Mouse (Mus musculus): ENCODE results near the gene C130050O18Rik. TPM values are rescaled to one million over a fixed set of nuclear protein-coding genes. Genes with fewer than 3 reads are reported as not detected.

C130050O18Rik gene
- polyA plus RNA-seq, 1 experiment from 2014 or later, result 0.27 TPM

DNA sequence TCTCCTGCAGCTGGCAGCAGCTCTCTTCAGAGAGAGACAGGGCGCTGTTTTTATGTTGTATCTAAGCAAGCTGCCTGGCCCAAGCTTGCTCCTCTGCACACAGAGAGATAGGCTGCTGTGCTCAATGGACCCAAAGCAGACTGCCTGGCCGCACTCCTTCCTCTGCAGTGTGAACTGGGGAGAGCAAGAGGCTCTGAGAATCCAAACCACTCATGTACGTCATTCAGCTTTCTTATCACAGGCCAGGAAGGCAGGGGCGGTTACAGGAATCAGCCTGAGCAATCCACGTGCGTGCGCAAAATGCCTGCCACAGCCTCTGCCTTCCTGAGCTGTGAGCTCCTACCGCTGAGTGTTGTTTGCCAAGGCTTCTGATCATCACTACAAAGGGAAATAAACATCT lies 22.3 kb upstream of the C130050O18Rik start:
- H3K36me3 ChIP-seq (replicated peaks; ENCODE audit: control insufficient read depth, insufficient read depth, low read depth, low read length), result no peaks in the 10 kb centered on the region
- WGBS, result 85% methylated on average over 8 of the region's 8 CpGs
- DNase-seq (ENCODE audit: low spot score) (no peak), ATAC-seq (replicated peaks; ENCODE audit: insufficient number of reproducible peaks, low FRiP score, low TSS enrichment, low read depth) (no peak)
- no peak overlapping the region for H3K4me3 ChIP-seq (ENCODE audit: low read depth, low read length)
- H3K4me1 ChIP-seq (ENCODE audit: control insufficient read depth, insufficient read depth, low read length), result peaks cover 4% of the 10 kb centered on the region
- H3K27me3 ChIP-seq (ENCODE audit: control insufficient read depth, insufficient read depth, low read length), result no peaks in the 10 kb centered on the region
- peak overlapping the region; percentile 28; the same call in 1 of the 2 replicates for H3K9ac ChIP-seq (replicated peaks; ENCODE audit: low read length)
- no peaks in the 10 kb centered on the region for H3K9me3 ChIP-seq (replicated peaks; ENCODE audit: control insufficient read depth, low read length)
- peak overlapping the region; percentile 13; the same call in 1 of the 2 replicates for H3K4me2 ChIP-seq (ENCODE audit: low read depth, low read length)
- H3K27ac ChIP-seq (replicated peaks; ENCODE audit: low read depth, low read length), result no peak overlapping the region; the same call in 1 of the 2 replicates

- Histone ChIP-seq H3K4me2 (ENCODE audit: low read depth, low read length) (no peak overlapping the region), H3K9ac (replicated peaks; ENCODE audit: low read length) (no peak overlapping the region), H3K4me3 (ENCODE audit: low read depth, low read length) (no peak overlapping the region), H3K27me3 (ENCODE audit: control insufficient read depth, insufficient read depth, low read length) (no peaks in the 10 kb centered on the region), H3K9me3 (replicated peaks; ENCODE audit: control insufficient read depth, low read length) (no peaks in the 10 kb centered on the region), H3K36me3 (replicated peaks; ENCODE audit: control insufficient read depth, insufficient read depth, low read depth, low read length) (no peaks in the 10 kb centered on the region), H3K4me1 (ENCODE audit: control insufficient read depth, insufficient read depth, low read length) (peaks cover 3% of the 10 kb centered on the region; the same call in 1 of the 2 replicates), H3K27ac (replicated peaks; ENCODE audit: low read depth, low read length) (no peak overlapping the region; the same call in 1 of the 2 replicates)
- ATAC-seq (replicated peaks; ENCODE audit: insufficient number of reproducible peaks, low FRiP score, low TSS enrichment, low read depth), result no peak
- WGBS, result 84% methylated on average over 9 of the region's 9 CpGs
- DNase-seq (ENCODE audit: low spot score), result no peak
Measured at GRCm38 (mm10) chr5:139383234-139383633, 21.8 kb upstream of the C130050O18Rik start.

GRCm38 (mm10) chr5:139384531-139384930 lies 20.5 kb upstream of the C130050O18Rik start:
- peaks cover 3% of the 10 kb centered on the region; the same call in 1 of the 2 replicates for H3K4me1 ChIP-seq (ENCODE audit: control insufficient read depth, insufficient read depth, low read length)
- DNase-seq (ENCODE audit: low spot score), result no peak
- H3K9ac ChIP-seq (replicated peaks; ENCODE audit: low read length), result no peak overlapping the region

DNA sequence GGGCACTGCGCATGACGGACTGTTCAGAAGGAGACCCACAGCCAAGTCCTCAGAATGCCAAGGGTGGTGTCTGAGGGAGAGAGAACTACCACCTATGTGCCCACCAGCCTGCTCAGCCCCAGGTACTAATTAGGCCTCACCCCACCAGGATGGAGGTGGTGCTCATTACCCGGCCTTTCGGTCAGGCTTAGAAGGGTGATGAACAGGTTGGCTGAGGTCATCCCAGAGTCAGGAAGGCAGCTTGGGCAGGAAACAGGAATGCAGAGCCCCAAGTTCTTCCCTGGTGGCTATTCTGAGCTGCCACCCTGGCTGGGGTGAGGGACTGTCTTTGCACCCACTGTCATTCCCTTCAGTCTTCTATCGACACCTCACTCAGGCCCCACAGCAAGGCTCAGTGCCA lies 19.0 kb upstream of the C130050O18Rik start:
- peaks cover 3% of the 10 kb centered on the region; the same call in 1 of the 2 replicates for H3K4me1 ChIP-seq (ENCODE audit: control insufficient read depth, insufficient read depth, low read length)
- WGBS, result 96% methylated on average over 5 of the region's 5 CpGs
- H3K4me3 ChIP-seq (ENCODE audit: low read depth, low read length), result no peak overlapping the region
- no peak overlapping the region for H3K9ac ChIP-seq (replicated peaks; ENCODE audit: low read length)
- H3K9me3 ChIP-seq (replicated peaks; ENCODE audit: control insufficient read depth, low read length), result no peaks in the 10 kb centered on the region
- no peaks in the 10 kb centered on the region for H3K27me3 ChIP-seq (ENCODE audit: control insufficient read depth, insufficient read depth, low read length)
- DNase-seq (ENCODE audit: low spot score), result no peak
- no peak for ATAC-seq (replicated peaks; ENCODE audit: insufficient number of reproducible peaks, low FRiP score, low TSS enrichment, low read depth)
- no peaks in the 10 kb centered on the region for H3K36me3 ChIP-seq (replicated peaks; ENCODE audit: control insufficient read depth, insufficient read depth, low read depth, low read length)
- H3K4me2 ChIP-seq (ENCODE audit: low read depth, low read length), result no peak overlapping the region
- H3K27ac ChIP-seq (replicated peaks; ENCODE audit: low read depth, low read length), result no peak overlapping the region

More at GRCm38 (mm10) chr5:139384531-139384930, 20.5 kb upstream of the C130050O18Rik start:
- no peak overlapping the region for H3K4me2 ChIP-seq (ENCODE audit: low read depth, low read length)
- no peaks in the 10 kb centered on the region for H3K9me3 ChIP-seq (replicated peaks; ENCODE audit: control insufficient read depth, low read length)
- no peak overlapping the region for H3K27ac ChIP-seq (replicated peaks; ENCODE audit: low read depth, low read length)
- H3K4me3 ChIP-seq (ENCODE audit: low read depth, low read length), result no peak overlapping the region
- 69% methylated on average over 10 of the region's 10 CpGs for WGBS
- no peaks in the 10 kb centered on the region for H3K27me3 ChIP-seq (ENCODE audit: control insufficient read depth, insufficient read depth, low read length)
- H3K36me3 ChIP-seq (replicated peaks; ENCODE audit: control insufficient read depth, insufficient read depth, low read depth, low read length), result no peaks in the 10 kb centered on the region
- no peak for ATAC-seq (replicated peaks; ENCODE audit: insufficient number of reproducible peaks, low FRiP score, low TSS enrichment, low read depth)

- ATAC-seq (replicated peaks; ENCODE audit: insufficient number of reproducible peaks, low FRiP score, low TSS enrichment, low read depth), result no peak
- 0 out of 2 replicates have a peak overlapping the region, but pooled peaks have one; percentile 3 for H3K27ac ChIP-seq (replicated peaks; ENCODE audit: low read depth, low read length)
Measured at GRCm38 (mm10) chr5:139387329-139388194, 17.5 kb upstream of the C130050O18Rik start.

GRCm38 (mm10) chr5:139388195-139388570 lies 16.9 kb upstream of the C130050O18Rik start:
- Histone ChIP-seq H3K4me3 (ENCODE audit: low read depth, low read length) (no peak overlapping the region), H3K9me3 (replicated peaks; ENCODE audit: control insufficient read depth, low read length) (no peaks in the 10 kb centered on the region), H3K9ac (replicated peaks; ENCODE audit: low read length) (no peak overlapping the region), H3K27ac (replicated peaks; ENCODE audit: low read depth, low read length) (0 out of 2 replicates have a peak overlapping the region, but pooled peaks have one; percentile 3), H3K4me1 (ENCODE audit: control insufficient read depth, insufficient read depth, low read length) (peaks cover 2% of the 10 kb centered on the region; the same call in 1 of the 2 replicates), H3K27me3 (ENCODE audit: control insufficient read depth, insufficient read depth, low read length) (no peaks in the 10 kb centered on the region), H3K4me2 (ENCODE audit: low read depth, low read length) (no peak overlapping the region), H3K36me3 (replicated peaks; ENCODE audit: control insufficient read depth, insufficient read depth, low read depth, low read length) (no peaks in the 10 kb centered on the region)
- DNase-seq (ENCODE audit: low spot score) (no peak), ATAC-seq (replicated peaks; ENCODE audit: insufficient number of reproducible peaks, low FRiP score, low TSS enrichment, low read depth) (no peak)
- WGBS, result 76% methylated on average over 4 of the region's 4 CpGs

More at GRCm38 (mm10) chr5:139387329-139388194, 17.5 kb upstream of the C130050O18Rik start:
- peaks cover 2% of the 10 kb centered on the region; the same call in 1 of the 2 replicates for H3K4me1 ChIP-seq (ENCODE audit: control insufficient read depth, insufficient read depth, low read length)
- no peaks in the 10 kb centered on the region for H3K36me3 ChIP-seq (replicated peaks; ENCODE audit: control insufficient read depth, insufficient read depth, low read depth, low read length)
- no peak overlapping the region for H3K9ac ChIP-seq (replicated peaks; ENCODE audit: low read length)
- H3K4me3 ChIP-seq (ENCODE audit: low read depth, low read length), result no peak overlapping the region
- DNase-seq (ENCODE audit: low spot score), result no peak
- H3K4me2 ChIP-seq (ENCODE audit: low read depth, low read length), result no peak overlapping the region
- 83% methylated on average over 10 of the region's 10 CpGs for WGBS
- H3K27me3 ChIP-seq (ENCODE audit: control insufficient read depth, insufficient read depth, low read length), result no peaks in the 10 kb centered on the region
- no peaks in the 10 kb centered on the region for H3K9me3 ChIP-seq (replicated peaks; ENCODE audit: control insufficient read depth, low read length)

DNA sequence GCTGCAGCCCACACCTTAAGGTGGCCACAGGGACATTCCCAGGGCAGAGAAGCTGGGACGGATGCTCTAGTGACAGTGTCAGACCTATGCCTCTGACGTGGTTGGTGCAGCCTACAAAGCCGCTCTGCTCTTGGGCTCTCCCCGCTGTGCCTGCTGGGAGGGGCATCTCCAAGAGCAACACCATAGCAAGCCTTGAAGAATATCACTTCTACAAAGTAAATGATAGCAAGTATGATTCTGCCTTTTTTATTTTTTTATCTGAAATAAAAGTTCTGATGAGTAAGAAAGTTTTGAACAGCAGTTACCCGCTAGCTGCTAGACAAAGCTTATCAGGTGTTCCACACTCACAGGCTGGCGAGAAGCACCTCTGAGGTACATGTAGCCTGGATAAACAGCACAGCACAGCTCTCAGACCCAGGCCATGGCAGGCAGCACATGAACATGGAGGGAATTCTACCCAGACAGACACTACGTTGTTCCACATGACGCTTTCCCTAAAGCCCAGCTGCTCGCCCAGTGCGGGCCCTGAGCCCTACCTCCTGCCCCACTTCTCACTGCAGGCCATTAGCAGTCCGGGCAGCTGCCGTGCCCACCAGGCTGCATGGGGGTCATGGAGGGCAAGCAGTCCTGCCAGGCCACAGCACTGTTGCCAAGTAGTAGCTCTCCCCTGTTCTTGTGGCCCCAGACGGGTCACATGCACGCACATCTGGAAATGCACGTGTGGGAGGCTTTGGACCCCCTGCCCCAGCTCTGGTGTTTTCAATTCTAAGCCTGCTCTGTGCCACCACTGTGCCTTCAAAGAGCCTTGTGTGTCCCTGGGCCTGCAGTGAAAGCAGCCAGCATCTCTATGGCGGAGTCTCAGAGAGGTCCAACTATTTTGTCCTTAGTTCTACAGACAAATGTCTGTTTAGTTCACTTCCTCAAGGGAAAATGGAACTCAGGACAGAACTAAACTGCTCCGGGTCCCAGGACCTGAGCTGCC lies 16.1 kb upstream of the C130050O18Rik start:
- Histone ChIP-seq H3K9me3 (replicated peaks; ENCODE audit: control insufficient read depth, low read length) (no peaks in the 10 kb centered on the region), H3K4me2 (ENCODE audit: low read depth, low read length) (no peak overlapping the region), H3K9ac (replicated peaks; ENCODE audit: low read length) (no peak overlapping the region; the same call in none of the 2 replicates), H3K27me3 (ENCODE audit: control insufficient read depth, insufficient read depth, low read length) (no peaks in the 10 kb centered on the region), H3K4me3 (ENCODE audit: low read depth, low read length) (no peak overlapping the region), H3K27ac (replicated peaks; ENCODE audit: low read depth, low read length) (peak overlapping the region; percentile 31; the same call in 1 of the 2 replicates), H3K36me3 (replicated peaks; ENCODE audit: control insufficient read depth, insufficient read depth, low read depth, low read length) (no peaks in the 10 kb centered on the region), H3K4me1 (ENCODE audit: control insufficient read depth, insufficient read depth, low read length) (peaks cover 2% of the 10 kb centered on the region; the same call in 1 of the 2 replicates)
- 67% methylated on average over 17 of the region's 17 CpGs for WGBS
- DNase-seq (ENCODE audit: low spot score) (no peak), ATAC-seq (replicated peaks; ENCODE audit: insufficient number of reproducible peaks, low FRiP score, low TSS enrichment, low read depth) (peak; percentile 24; the same call in 1 of the 2 replicates)
